In the genomic region with DNA sequence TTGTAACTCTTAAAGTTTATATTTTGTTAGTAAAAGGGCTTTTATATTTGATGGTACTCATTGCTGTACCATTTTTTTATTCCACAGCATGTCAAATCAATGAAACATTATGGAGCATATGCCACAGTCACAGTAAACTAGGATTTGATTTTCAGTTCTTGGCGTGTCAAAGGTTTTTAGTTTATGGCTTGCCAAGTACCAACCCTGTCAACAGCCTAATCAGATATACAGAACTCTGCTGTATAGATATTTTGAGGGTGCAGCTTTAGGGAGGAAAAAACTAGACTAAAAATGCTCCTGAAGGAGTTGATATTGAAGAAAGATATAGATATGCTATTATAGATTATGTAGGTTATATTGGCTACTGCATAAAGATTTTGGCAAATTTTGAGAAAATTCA, we compare ENCODE assay signal across 39 mouse cellular contexts. TPM values are rescaled to one million over a fixed set of nuclear protein-coding genes. Genes with fewer than 3 reads are reported as not detected.
"Had no signal": no experiment of that assay in that cellular context is flagged by ENCODE, and none has a peak within 500 bp of the region (broad histone marks: within the 10 kb centered on the region; RNA-seq: fewer than 3 reads in every experiment).

No protein-coding gene starts in this region.

- H3K4me1 ChIP-seq: heart, embryonic 12.5 days; hindbrain, embryonic 12.5 days; intestine, embryonic 15.5 days; limb, embryonic 10.5 days; limb, embryonic 12.5 days; liver, embryonic 13.5 days; liver, embryonic 15.5 days had no signal

- ATAC-seq: hindbrain, embryonic 16.5 days; inflammation-experienced regulatory T-cells, adult 6 months; intestine, embryonic 15.5 days; intestine, postnatal 0 days; liver, postnatal 0 days had no signal

- H3K4me3 ChIP-seq: heart, adult 2 months; heart, embryonic 12.5 days; hindbrain, embryonic 10.5 days; hindbrain, embryonic 12.5 days; intestine, embryonic 15.5 days; layer of hippocampus, adult 2 months; left cerebral cortex, adult 2 months; limb, embryonic 10.5 days; limb, embryonic 12.5 days; liver, embryonic 13.5 days; liver, embryonic 15.5 days had no signal

- H3K4me2 ChIP-seq: heart, embryonic 12.5 days; hindbrain, embryonic 12.5 days; hindbrain, embryonic 14.5 days; intestine, embryonic 15.5 days; limb, embryonic 12.5 days; liver, embryonic 11.5 days; liver, embryonic 13.5 days; liver, embryonic 15.5 days had no signal

- H3K9me3 ChIP-seq: heart, embryonic 12.5 days; hindbrain, embryonic 10.5 days; hindbrain, embryonic 12.5 days; intestine, embryonic 15.5 days; limb, embryonic 10.5 days; limb, embryonic 12.5 days; liver, embryonic 13.5 days; liver, embryonic 15.5 days had no signal

- DNase-seq: gastrocnemius, postnatal 14 days; gastrocnemius, postnatal 36 days; heart, adult 11 months; heart, adult 2 months; heart, postnatal 10 days; heart, postnatal 4 days; kidney, adult 18-20 months; kidney, adult 8-10 months; kidney, postnatal 10 days; kidney, postnatal 25 days; kidney, postnatal 4 days; liver; liver, embryonic 13.5 days; liver, postnatal 0 days had no signal

- H3K27ac ChIP-seq: heart, adult 2 months; hindbrain, embryonic 10.5 days; hindbrain, embryonic 12.5 days; hindbrain, embryonic 14.5 days; intestine, embryonic 15.5 days; layer of hippocampus, adult 2 months; left cerebral cortex, adult 2 months; limb, embryonic 10.5 days; limb, embryonic 12.5 days; liver, embryonic 13.5 days; liver, embryonic 15.5 days had no signal

- H3K36me3 ChIP-seq: heart, embryonic 12.5 days; hindbrain, embryonic 10.5 days; hindbrain, embryonic 12.5 days; intestine, embryonic 15.5 days; limb, embryonic 10.5 days; limb, embryonic 12.5 days; liver, embryonic 13.5 days; liver, embryonic 15.5 days had no signal

- H3K27me3 ChIP-seq: heart, embryonic 12.5 days; hindbrain, embryonic 12.5 days; intestine, embryonic 15.5 days; limb, embryonic 12.5 days; liver, embryonic 13.5 days; liver, embryonic 15.5 days had no signal

- H3K9ac ChIP-seq: heart, embryonic 12.5 days; hindbrain, embryonic 12.5 days; hindbrain, embryonic 14.5 days; intestine, embryonic 15.5 days; limb, embryonic 12.5 days; liver, embryonic 13.5 days; liver, embryonic 15.5 days; liver, postnatal 0 days had no signal

RNA-seq across cellular contexts. Expression of a gene that starts 5.1 kb away (rescaled TPM):
- total RNA-seq: gastrocnemius, postnatal 14 days; gastrocnemius, postnatal 36 days; heart, adult 2 months; heart, postnatal 10 days; heart, postnatal 25 days; heart, postnatal 4 days; layer of hippocampus, adult 2 months; layer of hippocampus, postnatal 10 days; layer of hippocampus, postnatal 25 days; left cerebral cortex, adult 2 months; left cerebral cortex, postnatal 14 days; left cerebral cortex, postnatal 36 days had no signal
- polyA plus RNA-seq: gonadal fat pad, adult 2 months; heart, adult 2 months; heart, embryonic 12.5 days; heart, embryonic 14.5 days; hindbrain, embryonic 10.5 days; hindbrain, embryonic 12.5 days; hindbrain, embryonic 14.5 days; hindbrain, embryonic 16.5 days; inflammation-experienced regulatory T-cells, adult 6 months; intestine, embryonic 15.5 days; kidney, embryonic 14.5 days; kidney, embryonic 16.5 days; limb, embryonic 10.5 days; limb, embryonic 12.5 days; limb, embryonic 14.5 days; liver, embryonic 11.5 days; liver, embryonic 13.5 days; liver, embryonic 15.5 days; liver, postnatal 0 days had no signal

RNA-seq across cellular contexts. Expression of a gene that starts 37.4 kb away (rescaled TPM):
- total RNA-seq: gastrocnemius, adult 8-10 months; gastrocnemius, postnatal 14 days; gastrocnemius, postnatal 36 days; heart, adult 2 months; heart, postnatal 10 days; heart, postnatal 25 days; heart, postnatal 4 days; layer of hippocampus, adult 2 months; layer of hippocampus, postnatal 10 days; layer of hippocampus, postnatal 25 days; left cerebral cortex, adult 2 months; left cerebral cortex, postnatal 14 days; left cerebral cortex, postnatal 36 days had no signal
- polyA plus RNA-seq: heart, adult 2 months; heart, embryonic 12.5 days; heart, embryonic 14.5 days; hindbrain, embryonic 10.5 days; hindbrain, embryonic 12.5 days; hindbrain, embryonic 14.5 days; hindbrain, embryonic 16.5 days; inflammation-experienced regulatory T-cells, adult 6 months; kidney, embryonic 14.5 days; kidney, embryonic 16.5 days; limb, embryonic 10.5 days; limb, embryonic 12.5 days; limb, embryonic 14.5 days; liver, embryonic 11.5 days; liver, embryonic 13.5 days; liver, embryonic 15.5 days; liver, postnatal 0 days had no signal
